Mouse (Mus musculus) brain, embryonic 14.5 days (tissue): ENCODE results near the gene Bpifb9b. TPM values are rescaled to one million over a fixed set of nuclear protein-coding genes. Genes with fewer than 3 reads are reported as not detected.

Source experiments
- DNase-seq: peaks from one replicate; pipeline ENCODE4 v3.0.0-alpha.2; 2011; ENCODE audit warnings: low read depth
- CTCF ChIP-seq: fragments of 200-500 bp; IDR thresholded peaks from 2 replicates; pipeline ENCODE4 v1.5.1; 2012; ENCODE audit warnings: inconsistent platforms, mild to moderate bottlenecking, moderate library complexity, borderline replicate concordance; ENCODE audit not compliant: insufficient read depth, insufficient read length; ENCODE audit errors: extremely low read depth
- POLR2A ChIP-seq: fragments of 200-500 bp; IDR thresholded peaks from 2 replicates; pipeline ENCODE4 v1.6.1; 2012; ENCODE audit warnings: mild to moderate bottlenecking, inconsistent platforms, borderline replicate concordance; ENCODE audit not compliant: poor library complexity, insufficient read depth, insufficient read length, severe bottlenecking; ENCODE audit errors: extremely low read depth
- polyA plus RNA-seq: library from polyadenylated mRNA; depleted of rRNA; stranded (reverse); fragments of >200 nt; gene quantifications from 2 replicates; pipeline ENCODE4 v1.2.3, GENCODE M21; 2012; rRNA removed

Bpifb9b gene
- polyA plus RNA-seq, 1 experiment = not detected

DNA sequence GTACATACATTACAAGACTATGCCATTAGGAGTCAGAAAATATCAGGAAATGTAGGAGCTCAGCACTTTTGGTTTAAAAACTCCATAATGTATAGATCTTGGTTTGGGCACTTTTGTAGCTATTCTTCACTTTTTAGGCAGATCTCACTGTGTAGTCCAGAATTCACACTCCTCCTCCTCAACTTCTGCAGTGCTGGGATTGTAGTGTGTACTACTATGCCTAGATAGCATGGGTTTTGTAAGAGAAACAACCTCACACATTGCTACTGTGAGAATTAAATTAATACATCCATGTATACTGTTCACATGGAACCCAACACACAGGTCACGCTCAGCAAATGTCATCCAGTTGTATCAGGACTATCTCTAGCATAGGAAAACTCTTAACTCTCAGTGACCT is 60.5 kb downstream of the Bpifb9b start:
- DNase-seq = no peak
- no peak for TF ChIP-seq POLR2A
- no peak for TF ChIP-seq CTCF

Other genes starting within 250 kb of the Bpifb9b start
- gene Bpifa3, start 176.9 kb upstream of the Bpifb9b start, polyA plus RNA-seq = not detected in 2 replicates
- not detected in 2 replicates for gene Bpifa1, start 164.3 kb upstream of the Bpifb9b start, polyA plus RNA-seq
- gene Bpifa5, start 144.6 kb upstream of the Bpifb9b start, polyA plus RNA-seq = not detected in 2 replicates
- gene Bpifb1, start 116.4 kb upstream of the Bpifb9b start, polyA plus RNA-seq = 0.21 and 0.23 TPM in 2 replicates
- gene Bpifb5, start 83.5 kb upstream of the Bpifb9b start, polyA plus RNA-seq = 0.39 and 0.49 TPM in 2 replicates
- gene Bpifb9a, start 49.4 kb upstream of the Bpifb9b start, polyA plus RNA-seq = not detected in 2 replicates
- 16.5 and 16.6 TPM in 2 replicates for gene Cdk5rap1, start 65.8 kb downstream of the Bpifb9b start, polyA plus RNA-seq
- 9.9 and 11.6 TPM in 2 replicates for gene Snta1, start 100.9 kb downstream of the Bpifb9b start, polyA plus RNA-seq
- gene Cbfa2t2, start 129.3 kb downstream of the Bpifb9b start, polyA plus RNA-seq = 46.3 and 51.1 TPM in 2 replicates
- gene 1700003F12Rik, start 239.9 kb downstream of the Bpifb9b start, polyA plus RNA-seq = 0.40 and 0.66 TPM in 2 replicates
- 0.08 TPM in 1 of 2 replicates, not detected in the other for gene Actl10, start 244.5 kb downstream of the Bpifb9b start, polyA plus RNA-seq